Mouse (Mus musculus) limb, embryonic 12.5 days (tissue): ENCODE measurements around the gene Gbp8. TPM values are rescaled to one million over a fixed set of nuclear protein-coding genes. Genes with fewer than 3 reads are reported as not detected.
"Not testable (repeated sequence)": the region's sequence is repeated elsewhere in the genome, so short reads cannot be mapped to it uniquely, and the experiment has no call there.

ENCODE experiments used
- ATAC-seq: fragments of 200-750 bp; cut with Nextera tagmentation; 2 replicates; pipeline ENCODE4 v1.8.0; 2017; ENCODE audit warnings: low read depth, moderate TSS enrichment; ENCODE audit not compliant: insufficient number of reproducible peaks, insufficient read depth, low FRiP score, low TSS enrichment
- H3K27ac ChIP-seq: fragments of 300-500 bp; sonication (generic); 2 replicates; pipeline ENCODE4 v1.5.1; 2016; ENCODE audit warnings: mild to moderate bottlenecking, moderate library complexity
- H3K27me3 ChIP-seq: fragments of 300-500 bp; sonication (generic); 2 replicates; pipeline ENCODE4 v1.6.1; 2016; ENCODE audit warnings: mild to moderate bottlenecking, moderate library complexity
- H3K36me3 ChIP-seq: fragments of 300-500 bp; sonication (generic); 2 replicates; pipeline ENCODE4 v1.6.1; 2016; ENCODE audit warnings: mild to moderate bottlenecking, moderate library complexity
- H3K4me1 ChIP-seq: fragments of 300-500 bp; sonication (generic); replicated peaks from 2 replicates; pipeline ENCODE4 v1.6.1; 2016
- H3K4me2 ChIP-seq: fragments of 300-500 bp; sonication (generic); 2 replicates; pipeline ENCODE4 v1.6.1; 2016; ENCODE audit warnings: mild to moderate bottlenecking, moderate library complexity
- H3K4me3 ChIP-seq: fragments of 300-500 bp; sonication (generic); replicated peaks from 2 replicates; pipeline ENCODE4 v1.5.1; 2016; ENCODE audit warnings: mild to moderate bottlenecking
- H3K9ac ChIP-seq: fragments of 300-500 bp; sonication (generic); replicated peaks from 2 replicates; pipeline ENCODE4 v1.6.1; 2016; ENCODE audit warnings: mild to moderate bottlenecking, moderate library complexity
- H3K9me3 ChIP-seq: fragments of 300-500 bp; sonication (generic); 2 replicates; pipeline ENCODE4 v1.6.1; 2016; ENCODE audit warnings: mild to moderate bottlenecking, moderate library complexity
- WGBS: fragments of 180-500 bp; shearing (Covaris S2); methylation state at CpG from one replicate; pipeline ENCODE4 v1.1.7; 2016; 5-methylcytosine and 5-hydroxymethylcytosine counted together
- polyA plus RNA-seq: library from polyadenylated mRNA; unstranded; fragments of >200 nt; fragmentation: Nextera tagmentation; extraction: Ambion mirVana; gene quantifications from 2 replicates; pipeline ENCODE4 v1.2.1, GENCODE M21; 2016

The Gbp8 gene
- polyA plus RNA-seq, 1 experiment from 2014 or later, result not detected

- Histone ChIP-seq H3K4me1 (no peaks in the 10 kb centered on the region), H3K27ac (no peak overlapping the region), H3K27me3 (no peaks in the 10 kb centered on the region), H3K9ac (no peak overlapping the region), H3K36me3 (no peaks in the 10 kb centered on the region), H3K9me3 (no peaks in the 10 kb centered on the region), H3K4me2 (no peak overlapping the region), H3K4me3 (no peak overlapping the region)
- WGBS, result 92% methylated on average over 2 of the region's 2 CpGs
- ATAC-seq, result no peak
These were observed 84.1 kb downstream of the Gbp8 start for GRCm38 (mm10) chr5:105055279-105055678.

- 84% methylated on average over 1 of the region's 1 CpGs for WGBS
- H3K9me3 ChIP-seq, H3K4me3 ChIP-seq, H3K27me3 ChIP-seq, H3K27ac ChIP-seq, H3K9ac ChIP-seq, H3K4me2 ChIP-seq, H3K36me3 ChIP-seq, H3K4me1 ChIP-seq, ATAC-seq: not testable (repeated sequence)
These were observed 85.7 kb downstream of the Gbp8 start for GRCm38 (mm10) chr5:105053471-105054169.

GRCm38 (mm10) chr5:105032362-105032761 lies 107.0 kb downstream of the Gbp8 start:
- Histone ChIP-seq H3K27ac (no peak overlapping the region), H3K9ac (no peak overlapping the region), H3K4me1 (no peaks in the 10 kb centered on the region), H3K27me3 (no peaks in the 10 kb centered on the region), H3K4me2 (no peak overlapping the region), H3K4me3 (no peak overlapping the region), H3K36me3 (no peaks in the 10 kb centered on the region), H3K9me3 (0 out of 2 replicates have a peak, but pooled peaks cover 4% of the 10 kb centered on the region)
- ATAC-seq, result no peak
- 84% methylated on average over 2 of the region's 2 CpGs for WGBS

GRCm38 (mm10) chr5:105012551-105012950 lies 126.8 kb downstream of the Gbp8 start:
- Histone ChIP-seq H3K36me3 (no peaks in the 10 kb centered on the region), H3K4me2 (no peak overlapping the region), H3K4me1 (no peaks in the 10 kb centered on the region), H3K27me3 (no peaks in the 10 kb centered on the region), H3K9me3 (0 out of 2 replicates have a peak, but pooled peaks cover 4% of the 10 kb centered on the region), H3K9ac (no peak overlapping the region), H3K27ac (no peak overlapping the region), H3K4me3 (no peak overlapping the region)
- no peak for ATAC-seq
- 76% methylated on average over 1 of the region's 1 CpGs for WGBS

- WGBS, result 78% methylated on average over 4 of the region's 4 CpGs
- Histone ChIP-seq H3K4me2 (no peak overlapping the region), H3K9me3 (0 out of 2 replicates have a peak, but pooled peaks cover 4% of the 10 kb centered on the region), H3K9ac (no peak overlapping the region), H3K27ac (no peak overlapping the region), H3K36me3 (no peaks in the 10 kb centered on the region), H3K4me3 (no peak overlapping the region), H3K27me3 (no peaks in the 10 kb centered on the region), H3K4me1 (no peaks in the 10 kb centered on the region)
- no peak for ATAC-seq
These were observed 127.8 kb downstream of the Gbp8 start for GRCm38 (mm10) chr5:105011570-105011969.

GRCm38 (mm10) chr5:105010376-105010775 lies 129.0 kb downstream of the Gbp8 start:
- Histone ChIP-seq H3K27ac (no peak overlapping the region), H3K9me3 (no peaks in the 10 kb centered on the region), H3K36me3 (no peaks in the 10 kb centered on the region), H3K4me3 (no peak overlapping the region), H3K4me1 (no peaks in the 10 kb centered on the region), H3K27me3 (no peaks in the 10 kb centered on the region), H3K4me2 (no peak overlapping the region), H3K9ac (no peak overlapping the region)
- no peak for ATAC-seq

- 96% methylated on average over 2 of the region's 2 CpGs for WGBS
- no peak overlapping the region for H3K27ac ChIP-seq
- H3K4me1 ChIP-seq, result no peaks in the 10 kb centered on the region
- no peak for ATAC-seq
- H3K36me3 ChIP-seq, result no peaks in the 10 kb centered on the region
- no peak overlapping the region for H3K4me2 ChIP-seq
- H3K9ac ChIP-seq, result no peak overlapping the region
- H3K4me3 ChIP-seq, result no peak overlapping the region
- no peaks in the 10 kb centered on the region for H3K27me3 ChIP-seq
- H3K9me3 ChIP-seq, result peaks cover 7% of the 10 kb centered on the region; the same call in 1 of the 2 replicates
These were observed 149.9 kb downstream of the Gbp8 start for GRCm38 (mm10) chr5:104989411-104989810.

GRCm38 (mm10) chr5:104988000-104988399 lies 151.3 kb downstream of the Gbp8 start:
- no peak overlapping the region for H3K4me3 ChIP-seq
- no peaks in the 10 kb centered on the region for H3K4me1 ChIP-seq
- no peak overlapping the region for H3K4me2 ChIP-seq
- no peaks in the 10 kb centered on the region for H3K27me3 ChIP-seq
- H3K9ac ChIP-seq, result no peak overlapping the region
- 68% methylated on average over 2 of the region's 2 CpGs for WGBS
- ATAC-seq, result no peak
- no peaks in the 10 kb centered on the region for H3K36me3 ChIP-seq
- H3K9me3 ChIP-seq, result peaks cover 7% of the 10 kb centered on the region; the same call in 1 of the 2 replicates
- no peak overlapping the region for H3K27ac ChIP-seq

GRCm38 (mm10) chr5:104986706-104987105 lies 152.6 kb downstream of the Gbp8 start:
- H3K36me3 ChIP-seq, result no peaks in the 10 kb centered on the region
- H3K9me3 ChIP-seq, result peaks cover 7% of the 10 kb centered on the region; the same call in 1 of the 2 replicates
- H3K4me1 ChIP-seq, result no peaks in the 10 kb centered on the region
- H3K9ac ChIP-seq, result no peak overlapping the region
- no peak overlapping the region for H3K4me3 ChIP-seq
- no peak overlapping the region for H3K4me2 ChIP-seq
- WGBS, result 37% methylated on average over 1 of the region's 1 CpGs
- H3K27me3 ChIP-seq, result no peaks in the 10 kb centered on the region
- ATAC-seq, result no peak
- no peak overlapping the region for H3K27ac ChIP-seq

- H3K9ac ChIP-seq, result no peak within 1 kb of the TSS; the same call in 1 of the 2 replicates
- H3K9me3 ChIP-seq, result no peaks in the 10 kb centered on the region
- no peak within 1 kb of the TSS for H3K27ac ChIP-seq
- H3K4me1 ChIP-seq, result no peaks in the 10 kb centered on the region
- WGBS, result 23% methylated on average over 12 of the region's 12 CpGs
- H3K4me3 ChIP-seq, result peak within 1 kb of the TSS; percentile 19
- no peaks in the 10 kb centered on the region for H3K27me3 ChIP-seq
- no peaks in the 10 kb centered on the region for H3K36me3 ChIP-seq
- ATAC-seq, result no peak
- peak within 1 kb of the TSS; percentile 51 for H3K4me2 ChIP-seq
These were observed 156.8 kb downstream of the Gbp8 start, which contains the start of gene Abcg3 for GRCm38 (mm10) chr5:104982535-104982934. Gene Abcg3 (minus strand): TSS chr5:104982718.

- 72% methylated on average over 2 of the region's 2 CpGs for WGBS
- H3K4me3 ChIP-seq, result no peak overlapping the region
- no peaks in the 10 kb centered on the region for H3K4me1 ChIP-seq
- no peak for ATAC-seq
- H3K4me2 ChIP-seq, result no peak overlapping the region
- no peaks in the 10 kb centered on the region for H3K9me3 ChIP-seq
- no peak overlapping the region for H3K27ac ChIP-seq
- no peaks in the 10 kb centered on the region for H3K27me3 ChIP-seq
- H3K9ac ChIP-seq, result no peak overlapping the region
- H3K36me3 ChIP-seq, result no peaks in the 10 kb centered on the region
These were observed 160.3 kb downstream of the Gbp8 start for GRCm38 (mm10) chr5:104979040-104979513.
